Mouse (Mus musculus) cerebellum, postnatal 25 days (tissue): ENCODE results near the gene Olfr477.
"Not testable (repeated sequence)": the region's sequence is repeated elsewhere in the genome, so short reads cannot be mapped to it uniquely, and the experiment has no call there.

ENCODE experiments used
- DNase-seq, 2 experiments: peaks; one replicate each; pipeline ENCODE4 v3.0.0; 2021; ENCODE audit warnings: mixed read lengths in 2 of 2

Gene Olfr477

DNA sequence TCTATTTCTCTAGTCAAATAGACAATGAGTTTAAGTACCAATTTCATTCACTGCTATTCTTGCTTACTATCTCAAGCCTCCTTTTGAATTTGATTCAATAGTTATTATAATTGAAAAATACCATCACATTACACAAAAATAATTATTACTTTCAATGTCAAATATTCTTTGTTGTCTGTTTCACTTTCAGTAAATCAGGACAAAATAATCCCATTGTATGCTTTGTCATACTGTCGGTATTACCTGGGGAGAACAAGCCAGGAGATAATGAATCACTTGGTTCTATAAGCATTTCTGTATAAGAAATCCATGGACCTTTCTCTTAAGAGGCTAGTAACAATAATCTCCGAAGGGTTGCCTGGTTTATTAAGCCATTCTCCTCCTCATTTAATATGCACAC lies at the start of gene Olfr477:
Gene Olfr477 (plus strand): TSS at position 301 of the 400 bp plus-strand sequence.
- DNase-seq = no peak

DNA sequence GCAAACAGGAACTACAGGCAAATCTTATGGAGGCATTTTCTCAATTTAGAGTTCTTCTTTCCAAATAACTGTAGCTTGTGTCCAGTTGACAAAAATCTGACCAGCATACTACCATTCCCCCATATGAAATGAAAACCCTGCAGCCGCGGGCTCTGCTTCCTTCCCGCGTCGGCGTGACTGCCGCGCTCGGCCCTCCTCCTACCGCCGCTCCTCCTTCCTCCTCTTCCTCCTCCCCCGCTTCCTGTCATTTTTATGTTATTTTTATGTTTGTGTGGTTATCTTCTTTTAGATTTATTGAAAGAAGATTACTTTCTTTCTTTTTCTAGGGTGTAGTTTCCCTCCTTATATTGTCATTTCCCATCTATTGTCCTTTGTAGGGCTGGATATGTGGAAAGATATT lies 34.0 kb upstream of the Olfr477 start:
- DNase-seq = not testable (repeated sequence)

DNA sequence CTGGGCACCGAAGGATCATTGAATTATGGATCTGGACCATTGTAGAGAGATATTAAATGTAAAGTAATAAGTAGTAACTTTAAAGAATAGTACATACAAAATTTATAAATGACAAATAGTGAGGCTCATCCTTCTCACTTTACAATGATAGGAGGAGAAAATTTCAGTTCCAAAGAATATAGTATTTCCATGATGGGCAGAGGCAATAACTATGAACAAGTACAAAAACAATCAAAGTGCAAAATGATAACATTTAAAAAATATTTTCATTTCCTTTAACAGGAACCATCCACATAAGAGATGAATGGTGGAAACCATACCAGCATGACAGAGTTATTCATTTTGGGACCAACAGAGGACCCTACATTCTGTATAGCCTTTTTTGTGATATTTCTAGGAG lies 32.1 kb upstream of the Olfr477 start, which contains the start of gene Olfr474:
Gene Olfr474 (plus strand): TSS at position 301 of the 400 bp plus-strand sequence.
- no peak for DNase-seq

- no peak for DNase-seq
Measured at GRCm38 (mm10) chr7:107964503-107964902, 22.0 kb upstream of the Olfr477 start, which contains the start of gene Olfr476. Gene Olfr476, plus strand, starts transcription at chr7:107964803.

DNA sequence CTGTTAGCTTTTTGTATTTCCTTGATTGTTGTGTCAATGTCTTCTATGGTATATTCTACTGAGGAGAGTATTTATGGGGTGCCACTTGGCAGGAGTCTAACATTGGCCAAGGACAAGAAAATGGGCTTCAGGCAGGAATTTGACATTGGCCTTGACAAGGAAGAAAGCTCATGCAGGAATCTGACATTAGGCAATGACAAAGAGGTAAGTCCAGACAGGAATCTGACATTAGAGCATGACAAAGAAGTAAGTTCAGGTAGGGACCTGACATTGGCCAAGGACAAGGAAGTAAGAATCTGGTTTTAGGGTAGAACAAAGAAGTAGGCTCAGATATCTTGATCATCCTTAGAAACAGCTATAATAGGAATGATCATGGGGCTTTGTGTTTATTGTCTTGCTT lies 27.8 kb downstream of the Olfr477 start:
- not testable (repeated sequence) for DNase-seq

DNA sequence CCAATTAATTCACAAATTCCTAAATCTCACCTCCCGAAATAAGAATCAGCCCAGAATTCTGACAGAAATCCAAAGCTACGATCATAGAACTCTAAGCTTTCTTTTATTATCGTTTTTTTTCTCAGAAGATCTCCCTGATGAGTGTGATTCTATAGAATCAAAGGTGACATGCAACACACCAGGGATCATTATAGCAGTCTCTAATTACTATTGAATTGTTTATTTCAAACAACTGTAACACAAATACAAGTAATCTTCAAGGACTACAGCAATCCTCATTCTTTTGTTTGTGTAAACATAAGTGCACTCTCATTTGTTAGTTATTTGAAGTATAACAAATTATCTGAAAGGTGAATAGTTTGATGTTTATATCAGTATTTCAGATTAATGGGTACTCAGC lies 47.4 kb downstream of the Olfr477 start, which contains the start of gene Olfr478:
Gene Olfr478 (minus strand): TSS at position 101 of the 400 bp plus-strand sequence.
- no peak for DNase-seq
